Mouse (Mus musculus) ovary, postnatal 10 days (tissue): ENCODE data around the gene Ece1.
"Not testable (repeated sequence)": the region's sequence is repeated elsewhere in the genome, so short reads cannot be mapped to it uniquely, and the experiment has no call there.

Source experiments
- DNase-seq: peaks from one replicate; pipeline ENCODE4 v3.0.0; 2022; ENCODE audit warnings: low spot score

Ece1 gene

GRCm38 (mm10) chr4:137862019-137862418 lies at the start of gene Ece1:
Gene Ece1 (plus strand): TSS chr4:137862237.
- DNase-seq: peak; percentile 81

- no peak for DNase-seq
Observed at GRCm38 (mm10) chr4:137812946-137813708, 48.9 kb upstream of the Ece1 start.

DNA sequence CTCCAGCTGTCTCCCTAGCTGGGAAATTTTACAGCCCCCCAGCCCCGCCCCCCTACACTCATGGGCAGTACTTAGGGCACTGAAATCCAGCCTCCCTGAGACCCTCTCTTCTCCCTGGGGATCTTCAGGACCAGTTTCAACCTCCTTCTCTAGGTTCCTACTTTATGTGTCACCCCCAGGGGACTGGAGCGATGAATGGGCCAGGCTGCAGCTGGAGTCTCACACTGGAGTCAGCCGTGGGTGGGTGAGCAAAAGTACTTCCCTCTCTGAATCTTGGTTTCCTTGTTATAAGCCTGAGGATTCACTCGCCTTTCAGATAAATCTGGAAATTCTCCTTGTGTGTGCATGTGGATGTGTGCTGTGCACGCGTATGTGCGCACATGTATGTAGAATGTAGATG lies 47.9 kb upstream of the Ece1 start:
- no peak for DNase-seq

DNA sequence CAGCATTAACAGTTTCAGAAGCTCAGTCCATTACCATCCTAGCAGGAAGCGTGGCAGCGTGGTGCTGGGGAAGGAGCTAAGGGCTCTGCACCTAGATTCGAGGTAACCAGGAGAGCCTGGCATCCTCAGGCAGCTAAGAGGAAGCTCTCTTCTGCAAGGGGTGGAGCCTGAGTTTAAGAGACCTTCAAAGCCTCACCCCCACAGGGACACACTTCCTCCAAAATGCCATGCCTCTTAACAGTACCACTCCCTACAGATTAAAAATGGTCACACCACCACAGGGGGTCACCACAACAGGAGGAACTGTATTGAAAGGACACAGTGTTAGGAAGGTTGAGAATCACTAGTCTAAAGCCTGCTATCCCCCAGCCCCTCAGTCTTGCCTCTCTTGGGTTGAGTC lies 46.6 kb upstream of the Ece1 start:
- DNase-seq: no peak

DNA sequence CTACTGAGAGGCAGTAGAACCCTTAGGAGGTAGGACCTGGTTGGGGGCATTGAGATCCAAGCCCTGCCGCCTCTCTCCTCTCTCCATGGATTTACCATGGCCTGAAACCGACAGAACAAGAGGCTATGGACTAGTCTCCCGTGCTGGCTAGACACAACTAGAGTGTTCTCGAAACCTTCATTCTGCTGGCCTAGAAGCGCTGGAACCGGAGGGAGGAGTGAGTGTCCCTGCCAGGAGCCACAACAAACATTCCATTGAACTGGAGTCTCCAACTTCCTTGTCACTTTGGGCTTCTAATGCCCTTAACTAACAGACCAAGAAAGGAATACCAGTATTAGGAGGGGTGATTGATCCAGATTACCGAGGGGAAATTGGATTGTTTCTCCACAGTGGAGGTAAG lies 45.8 kb upstream of the Ece1 start:
- DNase-seq: no peak

- DNase-seq: no peak
Observed at GRCm38 (mm10) chr4:137818341-137818740, 43.7 kb upstream of the Ece1 start.

DNA sequence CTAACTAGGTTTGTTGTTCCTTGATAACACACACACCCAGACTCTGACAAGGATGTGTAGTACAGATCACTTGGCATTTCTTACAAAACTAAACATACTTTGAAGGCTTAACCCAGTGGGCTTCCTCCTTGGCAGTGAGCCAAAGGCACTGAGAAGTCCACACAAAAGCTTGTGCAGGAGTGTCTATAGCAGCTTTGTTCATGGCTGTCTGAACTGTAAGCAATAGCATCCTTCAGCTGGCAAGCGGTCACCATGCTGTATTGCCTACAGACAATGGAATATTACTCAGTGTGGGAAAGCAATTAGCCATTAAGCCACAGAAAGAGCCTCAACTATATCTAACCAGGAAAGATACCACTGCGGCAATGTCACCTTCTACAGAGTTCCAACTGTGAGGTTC lies 42.5 kb upstream of the Ece1 start:
- no peak for DNase-seq

DNA sequence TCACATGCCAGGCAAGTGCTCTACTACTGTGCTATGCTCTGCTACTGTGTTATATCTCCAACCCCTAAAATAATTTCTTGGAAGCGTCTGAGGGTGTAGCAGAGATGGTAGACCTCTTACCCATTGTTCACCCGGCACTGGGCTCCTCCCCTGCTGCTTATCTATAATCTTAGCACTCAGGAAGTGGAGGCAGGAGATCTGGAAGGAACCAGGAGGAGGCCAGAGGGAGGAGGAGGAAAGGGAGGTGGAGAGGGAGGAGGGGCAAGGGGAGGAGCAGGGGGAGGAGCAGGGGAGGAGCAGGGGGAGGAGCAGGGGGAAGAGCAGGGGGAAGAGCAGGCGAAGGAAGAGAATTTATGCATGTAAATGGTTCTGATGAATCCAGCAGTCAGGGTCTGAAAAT lies 41.3 kb upstream of the Ece1 start:
- no peak for DNase-seq

- DNase-seq: no peak
Observed at GRCm38 (mm10) chr4:137822537-137822936, 39.5 kb upstream of the Ece1 start.

DNA sequence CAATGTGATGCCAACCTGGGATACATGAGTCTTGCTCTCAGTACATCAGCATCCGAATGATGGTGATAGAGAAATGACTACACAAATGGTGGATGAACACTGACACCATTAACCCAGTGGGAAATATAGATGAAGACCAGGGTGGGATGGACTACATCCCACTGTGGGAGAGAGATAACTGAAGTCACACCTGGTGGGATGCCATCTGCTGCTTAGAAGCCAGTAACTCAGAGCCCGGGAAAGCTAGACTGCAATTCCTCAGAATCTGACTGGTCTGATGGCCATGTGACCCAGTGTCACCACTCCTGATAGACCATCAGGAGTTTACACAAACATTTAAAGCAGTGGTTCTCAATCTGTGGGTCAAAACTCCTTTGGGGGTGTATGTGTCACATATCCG lies 38.5 kb upstream of the Ece1 start:
- DNase-seq: no peak

DNA sequence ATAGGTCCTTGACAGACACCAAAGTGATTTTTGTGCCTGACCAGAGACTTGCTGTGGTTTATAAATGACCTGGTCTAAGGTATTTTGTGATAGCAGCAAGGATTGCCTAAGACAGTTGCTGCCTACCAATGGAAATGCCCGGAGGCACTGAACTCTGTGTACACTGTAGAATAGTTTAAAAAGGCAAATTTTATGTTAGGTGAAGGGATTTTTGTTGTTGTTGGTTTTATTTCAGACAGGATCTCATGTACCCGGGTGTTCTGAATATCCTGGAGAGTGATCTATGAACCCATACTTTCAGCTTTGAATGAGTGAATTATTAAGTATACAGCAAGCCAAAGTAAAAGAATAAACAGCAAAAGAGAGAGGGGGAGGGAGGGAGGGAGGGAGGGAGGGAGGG lies 37.2 kb upstream of the Ece1 start:
- no peak for DNase-seq

DNA sequence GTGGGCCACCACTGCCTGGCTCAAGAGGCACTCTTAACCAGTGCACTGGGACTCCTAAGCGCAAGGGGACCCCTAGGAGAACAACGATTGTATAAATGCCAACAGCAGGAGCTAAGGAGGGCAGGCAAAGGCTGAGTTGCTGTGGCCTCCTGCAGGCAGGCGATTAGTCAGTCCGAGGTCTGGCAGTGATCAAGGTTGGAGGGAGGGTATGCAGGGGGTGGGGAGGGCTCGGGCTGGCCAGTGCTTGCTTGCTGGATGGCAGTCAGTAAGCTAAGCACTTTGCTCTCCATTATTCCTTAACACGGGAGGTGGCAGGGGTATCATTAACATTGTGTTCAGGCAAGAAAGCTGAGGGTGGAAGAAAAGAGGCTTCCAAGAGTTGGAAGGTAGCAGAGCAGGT lies 31.7 kb upstream of the Ece1 start:
- no peak for DNase-seq

DNA sequence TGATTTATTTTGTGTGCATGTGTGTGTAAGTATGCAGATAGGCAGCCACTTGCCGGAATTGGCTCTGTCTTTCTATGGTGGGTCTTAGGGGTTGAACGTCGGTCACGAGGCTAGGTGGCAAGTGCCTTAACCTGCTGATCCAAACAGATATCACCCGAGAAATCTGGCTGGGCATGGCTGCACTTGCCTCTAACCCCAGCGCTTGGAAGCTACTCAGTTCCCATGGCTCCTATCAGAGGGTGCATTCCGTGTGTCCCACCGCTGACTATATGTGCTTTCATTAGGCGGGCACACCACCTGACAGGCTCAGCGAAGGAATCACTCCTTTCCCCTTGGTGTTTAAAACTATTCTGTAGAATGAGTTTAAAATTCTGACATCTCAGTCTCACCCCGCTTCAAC lies 30.4 kb upstream of the Ece1 start:
- DNase-seq: no peak

DNA sequence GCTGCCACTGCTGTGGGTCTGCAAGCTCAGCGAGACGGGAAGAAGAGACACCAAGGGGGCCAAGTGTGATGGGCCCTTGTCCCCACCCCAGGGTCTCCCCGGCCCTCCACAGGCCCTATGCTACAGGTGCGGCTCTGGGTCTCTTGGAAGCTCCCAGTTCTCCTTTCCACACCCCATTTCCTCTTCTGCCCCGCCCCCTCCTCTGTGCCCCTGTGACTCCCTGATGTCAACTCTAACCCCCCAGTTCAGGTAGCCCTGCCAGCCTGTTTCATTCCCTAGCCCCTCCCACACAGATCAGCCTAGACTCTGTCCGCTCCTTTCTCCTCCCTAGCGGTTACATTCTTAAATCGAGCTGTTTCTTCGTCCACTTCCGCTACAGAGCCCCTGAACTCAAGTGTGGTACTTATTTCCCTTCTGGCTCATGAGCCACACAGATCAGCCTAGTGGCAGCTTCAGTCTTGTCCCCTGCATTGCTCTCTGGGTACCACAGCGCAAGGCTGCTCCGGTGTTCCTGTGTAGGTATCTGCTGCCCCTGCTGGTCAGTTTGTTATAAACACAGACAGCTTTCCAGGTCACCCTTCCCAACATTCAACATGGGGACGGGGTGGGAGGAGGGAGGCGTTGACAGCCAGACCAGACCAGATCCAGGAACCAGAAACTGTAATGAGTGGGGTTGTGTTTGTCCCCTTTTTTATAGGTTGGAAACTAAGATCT lies 26.3 kb upstream of the Ece1 start:
- DNase-seq: peak; percentile 44

DNA sequence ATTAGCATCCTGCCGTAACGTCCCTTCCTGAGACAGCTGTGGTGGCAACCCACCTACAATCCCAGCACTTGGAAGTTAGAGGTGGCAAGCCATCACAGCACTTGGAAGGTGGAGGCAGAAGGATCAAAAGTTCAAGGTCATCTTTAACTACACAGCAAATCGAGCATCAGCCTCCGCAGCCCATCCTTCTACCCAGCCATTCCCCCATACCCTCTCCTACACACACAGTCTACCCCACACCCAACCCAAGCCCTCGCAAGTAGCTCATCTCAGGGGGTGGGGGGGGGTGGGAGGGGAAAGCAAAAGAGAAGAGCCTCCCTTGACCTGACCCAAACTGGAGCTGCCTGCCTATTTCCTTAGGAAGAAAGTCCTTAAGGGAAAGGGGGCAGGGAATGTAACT lies 25.3 kb upstream of the Ece1 start:
- DNase-seq: no peak

- DNase-seq: no peak
Observed at GRCm38 (mm10) chr4:137837792-137838191, 24.2 kb upstream of the Ece1 start.

- DNase-seq: no peak
Observed at GRCm38 (mm10) chr4:137838791-137839190, 23.2 kb upstream of the Ece1 start.

DNA sequence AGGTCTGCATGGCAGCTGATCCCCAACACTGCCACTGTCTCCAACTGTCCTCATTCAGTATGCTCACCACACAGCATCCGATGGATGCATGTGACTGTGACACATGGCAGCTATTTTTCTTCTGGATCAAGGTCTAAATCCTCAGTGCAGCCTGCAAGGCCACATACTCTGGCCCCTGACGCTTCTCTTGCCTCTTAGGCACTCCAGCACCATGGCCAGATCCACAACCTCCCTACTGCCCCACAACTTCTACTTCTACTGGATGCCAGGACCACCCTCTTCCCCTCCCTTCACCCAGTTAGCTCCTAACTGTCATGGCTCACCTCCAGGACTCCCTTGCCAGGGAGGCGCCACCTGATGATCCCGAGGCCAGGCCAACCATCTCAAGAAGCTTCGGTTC lies 22.6 kb upstream of the Ece1 start:
- no peak for DNase-seq

DNA sequence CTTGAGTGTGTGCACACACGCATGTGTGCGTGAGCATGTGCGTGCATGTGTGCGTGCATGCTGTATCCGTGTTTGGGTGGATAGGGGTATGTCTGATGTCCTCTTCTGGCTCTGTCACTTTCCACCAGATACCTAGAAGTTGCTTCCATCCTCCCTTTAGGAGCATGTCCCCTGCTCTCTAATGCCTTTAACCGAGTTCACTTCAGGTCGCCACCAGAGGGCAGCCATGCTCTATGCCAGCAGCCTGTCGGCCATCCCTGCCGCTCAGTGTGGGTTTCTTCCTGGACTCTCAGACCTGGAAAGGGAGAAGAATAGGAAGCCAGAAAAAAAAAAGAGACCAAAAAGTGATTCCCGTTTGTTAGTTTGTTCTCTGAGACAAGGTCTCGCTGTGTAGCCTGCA lies 17.4 kb upstream of the Ece1 start:
- peak; percentile 45 for DNase-seq

- not testable (repeated sequence) for DNase-seq
Observed at GRCm38 (mm10) chr4:137847651-137848050, 14.4 kb upstream of the Ece1 start.

DNA sequence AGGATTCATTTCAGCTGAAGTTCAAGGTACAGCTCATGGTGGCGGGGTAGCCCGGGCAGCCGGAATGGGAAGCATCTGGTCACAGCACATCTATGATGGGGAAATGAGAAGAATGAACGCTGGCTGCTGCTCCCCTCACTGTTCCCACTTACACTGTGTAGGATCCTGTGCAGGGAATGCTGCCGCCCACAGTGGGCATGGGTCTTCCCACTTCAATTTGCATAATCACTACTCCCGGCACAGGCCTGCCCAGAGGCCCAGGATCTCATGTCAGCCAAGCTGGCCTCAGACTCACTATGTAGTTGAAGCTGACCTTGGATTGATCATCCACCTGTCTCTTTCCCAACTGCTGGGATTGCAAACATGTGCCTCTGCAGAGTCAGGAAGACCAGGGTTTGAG lies 11.9 kb upstream of the Ece1 start:
- no peak for DNase-seq

GRCm38 (mm10) chr4:137851484-137851883 lies 10.6 kb upstream of the Ece1 start:
- DNase-seq: no peak

- no peak for DNase-seq
Observed at GRCm38 (mm10) chr4:137853822-137854221, 8.2 kb upstream of the Ece1 start.
